Mouse (Mus musculus) neural tube, embryonic 12.5 days (tissue): Measurements from ENCODE around the gene Pcca. TPM values are rescaled to one million over a fixed set of nuclear protein-coding genes. Genes with fewer than 3 reads are reported as not detected.

Experiments used
- polyA plus RNA-seq: library from polyadenylated mRNA; unstranded; fragments of >200 nt; fragmentation: Nextera tagmentation; extraction: Ambion mirVana; gene quantifications from 2 replicates; pipeline ENCODE4 v1.2.1, GENCODE M21; 2016

Pcca gene
- polyA plus RNA-seq, 1 experiment from 2014 or later, result 35.0 TPM

Other genes with a start within 250 kb of the Pcca start
- gene Gm5089, start 83.2 kb upstream of the Pcca start, polyA plus RNA-seq, result 1.3 TPM in 2 replicates
- 11.3 and 14.3 TPM in 2 replicates for gene Zic5, start 68.6 kb upstream of the Pcca start, polyA plus RNA-seq
- 11.6 and 13.4 TPM in 2 replicates for gene Zic2, start 58.9 kb upstream of the Pcca start, polyA plus RNA-seq
- 0.57 and 0.68 TPM in 2 replicates for gene Gm10837, start 43.7 kb upstream of the Pcca start, polyA plus RNA-seq